Mouse (Mus musculus): ENCODE results near the gene Tapbpl.

DNA sequence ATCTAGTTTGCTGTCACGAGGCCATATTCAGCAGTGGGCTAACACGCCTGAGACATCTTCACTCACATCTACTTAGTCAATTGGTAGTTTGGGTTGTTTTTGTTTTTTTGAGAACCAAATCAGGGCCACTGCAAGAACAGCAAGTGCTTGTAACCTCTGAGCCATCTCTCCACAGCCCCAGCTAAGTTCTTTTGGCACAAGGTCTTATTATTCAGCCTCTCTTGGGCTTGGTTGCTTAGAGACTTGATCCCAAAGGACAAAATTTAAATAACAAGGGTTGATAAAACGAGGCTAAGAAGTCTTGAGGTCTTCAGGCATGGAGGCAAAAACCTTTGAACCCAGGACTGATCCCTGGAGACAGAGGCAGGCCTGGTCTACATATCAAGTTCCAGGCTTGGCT lies 35.4 kb downstream of the Tapbpl start:
- TF ChIP-seq POLR2A (IDR thresholded peaks at IDR 0.05; ENCODE audit: insufficient read depth, low read depth, low read length) (no peak), CTCF (IDR thresholded peaks at IDR 0.05; ENCODE audit: insufficient read depth, low read depth, low read length) (no peak)
